Mouse (Mus musculus): ENCODE data around the gene Agmat. TPM values are rescaled to one million over a fixed set of nuclear protein-coding genes. Genes with fewer than 3 reads are reported as not detected.

Agmat gene
- polyA plus RNA-seq, 1 experiment from 2014 or later = not detected

- H3K36me3 ChIP-seq (ENCODE audit: control insufficient read depth, insufficient read depth, low read length) = no peaks in the 10 kb centered on the region
- H3K9me3 ChIP-seq (ENCODE audit: control insufficient read depth, low read length) = no peaks in the 10 kb centered on the region
- no peak for DNase-seq (ENCODE audit: low spot score)
- no peak overlapping the region for H3K27ac ChIP-seq (ENCODE audit: low read depth, low read length)
- no peak overlapping the region for H3K9ac ChIP-seq (ENCODE audit: low read length)
- no peaks in the 10 kb centered on the region for H3K27me3 ChIP-seq (ENCODE audit: control insufficient read depth, insufficient read depth, low read length)
- no peak for ATAC-seq (replicated peaks; ENCODE audit: low FRiP score)
- no peak overlapping the region for H3K4me3 ChIP-seq (ENCODE audit: low read depth, low read length)
- 91% methylated on average over 4 of the region's 4 CpGs for WGBS
- H3K4me1 ChIP-seq (replicated peaks; ENCODE audit: control insufficient read depth, insufficient read depth, low read length) = no peaks in the 10 kb centered on the region
- no peak overlapping the region for H3K4me2 ChIP-seq (ENCODE audit: low read depth, low read length, severe bottlenecking)
These were observed 4.1 kb upstream of the Agmat start for GRCm38 (mm10) chr4:141742381-141742780.

- Histone ChIP-seq H3K36me3 (ENCODE audit: control insufficient read depth, insufficient read depth, low read length) (no peaks in the 10 kb centered on the region), H3K27me3 (ENCODE audit: control insufficient read depth, insufficient read depth, low read length) (no peaks in the 10 kb centered on the region), H3K27ac (ENCODE audit: low read depth, low read length) (no peak overlapping the region), H3K9me3 (ENCODE audit: control insufficient read depth, low read length) (no peaks in the 10 kb centered on the region), H3K9ac (ENCODE audit: low read length) (no peak overlapping the region), H3K4me2 (ENCODE audit: low read depth, low read length, severe bottlenecking) (no peak overlapping the region), H3K4me3 (ENCODE audit: low read depth, low read length) (no peak overlapping the region), H3K4me1 (replicated peaks; ENCODE audit: control insufficient read depth, insufficient read depth, low read length) (no peaks in the 10 kb centered on the region)
- ATAC-seq (replicated peaks; ENCODE audit: low FRiP score) = no peak
- DNase-seq (ENCODE audit: low spot score) = no peak
- WGBS = 50% methylated on average over 11 of the region's 11 CpGs
These were observed 3.1 kb downstream of the Agmat start for GRCm38 (mm10) chr4:141749557-141749956.

GRCm38 (mm10) chr4:141750826-141751225 lies 4.4 kb downstream of the Agmat start:
- WGBS = 73% methylated on average over 3 of the region's 3 CpGs
- H3K9me3 ChIP-seq (ENCODE audit: control insufficient read depth, low read length) = no peaks in the 10 kb centered on the region
- DNase-seq (ENCODE audit: low spot score) = no peak
- H3K36me3 ChIP-seq (ENCODE audit: control insufficient read depth, insufficient read depth, low read length) = no peaks in the 10 kb centered on the region
- ATAC-seq (replicated peaks; ENCODE audit: low FRiP score) = no peak
- H3K27me3 ChIP-seq (ENCODE audit: control insufficient read depth, insufficient read depth, low read length) = no peaks in the 10 kb centered on the region
- no peak overlapping the region for H3K4me2 ChIP-seq (ENCODE audit: low read depth, low read length, severe bottlenecking)
- H3K4me1 ChIP-seq (replicated peaks; ENCODE audit: control insufficient read depth, insufficient read depth, low read length) = no peaks in the 10 kb centered on the region
- H3K9ac ChIP-seq (ENCODE audit: low read length) = no peak overlapping the region
- H3K27ac ChIP-seq (ENCODE audit: low read depth, low read length) = no peak overlapping the region
- no peak overlapping the region for H3K4me3 ChIP-seq (ENCODE audit: low read depth, low read length)

- Histone ChIP-seq H3K9ac (ENCODE audit: low read length) (no peak overlapping the region), H3K36me3 (ENCODE audit: control insufficient read depth, insufficient read depth, low read length) (no peaks in the 10 kb centered on the region), H3K27ac (ENCODE audit: low read depth, low read length) (no peak overlapping the region), H3K27me3 (ENCODE audit: control insufficient read depth, insufficient read depth, low read length) (no peaks in the 10 kb centered on the region), H3K9me3 (ENCODE audit: control insufficient read depth, low read length) (no peaks in the 10 kb centered on the region), H3K4me3 (ENCODE audit: low read depth, low read length) (no peak overlapping the region), H3K4me1 (replicated peaks; ENCODE audit: control insufficient read depth, insufficient read depth, low read length) (no peaks in the 10 kb centered on the region), H3K4me2 (ENCODE audit: low read depth, low read length, severe bottlenecking) (no peak overlapping the region)
- ATAC-seq (replicated peaks; ENCODE audit: low FRiP score) (no peak), DNase-seq (ENCODE audit: low spot score) (no peak)
- 54% methylated on average over 4 of the region's 4 CpGs for WGBS
These were observed 5.1 kb downstream of the Agmat start for GRCm38 (mm10) chr4:141751419-141752075.

GRCm38 (mm10) chr4:141752076-141752421 lies 5.6 kb downstream of the Agmat start:
- no peak overlapping the region for H3K4me2 ChIP-seq (ENCODE audit: low read depth, low read length, severe bottlenecking)
- ATAC-seq (replicated peaks; ENCODE audit: low FRiP score) = no peak
- no peak overlapping the region for H3K27ac ChIP-seq (ENCODE audit: low read depth, low read length)
- H3K9me3 ChIP-seq (ENCODE audit: control insufficient read depth, low read length) = no peaks in the 10 kb centered on the region
- H3K4me3 ChIP-seq (ENCODE audit: low read depth, low read length) = no peak overlapping the region
- H3K36me3 ChIP-seq (ENCODE audit: control insufficient read depth, insufficient read depth, low read length) = no peaks in the 10 kb centered on the region
- H3K4me1 ChIP-seq (replicated peaks; ENCODE audit: control insufficient read depth, insufficient read depth, low read length) = no peaks in the 10 kb centered on the region
- H3K27me3 ChIP-seq (ENCODE audit: control insufficient read depth, insufficient read depth, low read length) = no peaks in the 10 kb centered on the region
- 20% methylated on average over 4 of the region's 4 CpGs for WGBS
- no peak for DNase-seq (ENCODE audit: low spot score)
- no peak overlapping the region for H3K9ac ChIP-seq (ENCODE audit: low read length)

GRCm38 (mm10) chr4:141755375-141755930 lies 9.0 kb downstream of the Agmat start:
- Histone ChIP-seq H3K4me1 (replicated peaks; ENCODE audit: control insufficient read depth, insufficient read depth, low read length) (no peaks in the 10 kb centered on the region), H3K4me3 (ENCODE audit: low read depth, low read length) (no peak overlapping the region), H3K4me2 (ENCODE audit: low read depth, low read length, severe bottlenecking) (no peak overlapping the region), H3K9ac (ENCODE audit: low read length) (no peak overlapping the region), H3K36me3 (ENCODE audit: control insufficient read depth, insufficient read depth, low read length) (no peaks in the 10 kb centered on the region), H3K9me3 (ENCODE audit: control insufficient read depth, low read length) (no peaks in the 10 kb centered on the region), H3K27ac (ENCODE audit: low read depth, low read length) (no peak overlapping the region), H3K27me3 (ENCODE audit: control insufficient read depth, insufficient read depth, low read length) (no peaks in the 10 kb centered on the region)
- WGBS = 92% methylated on average over 19 of the region's 19 CpGs
- ATAC-seq (replicated peaks; ENCODE audit: low FRiP score) (no peak), DNase-seq (ENCODE audit: low spot score) (no peak)

- H3K4me2 ChIP-seq (ENCODE audit: low read depth, low read length, severe bottlenecking) = no peak overlapping the region
- 88% methylated on average over 3 of the region's 3 CpGs for WGBS
- H3K4me1 ChIP-seq (replicated peaks; ENCODE audit: control insufficient read depth, insufficient read depth, low read length) = no peaks in the 10 kb centered on the region
- H3K36me3 ChIP-seq (ENCODE audit: control insufficient read depth, insufficient read depth, low read length) = no peaks in the 10 kb centered on the region
- no peaks in the 10 kb centered on the region for H3K27me3 ChIP-seq (ENCODE audit: control insufficient read depth, insufficient read depth, low read length)
- no peaks in the 10 kb centered on the region for H3K9me3 ChIP-seq (ENCODE audit: control insufficient read depth, low read length)
- no peak for ATAC-seq (replicated peaks; ENCODE audit: low FRiP score)
- no peak for DNase-seq (ENCODE audit: low spot score)
- H3K4me3 ChIP-seq (ENCODE audit: low read depth, low read length) = no peak overlapping the region
- H3K9ac ChIP-seq (ENCODE audit: low read length) = no peak overlapping the region
- H3K27ac ChIP-seq (ENCODE audit: low read depth, low read length) = no peak overlapping the region
These were observed 10.7 kb downstream of the Agmat start for GRCm38 (mm10) chr4:141757124-141757523.

- H3K9me3 ChIP-seq (ENCODE audit: control insufficient read depth, low read length) = no peaks in the 10 kb centered on the region
- no peak for ATAC-seq (replicated peaks; ENCODE audit: low FRiP score)
- 72% methylated on average over 6 of the region's 6 CpGs for WGBS
These were observed 12.5 kb downstream of the Agmat start for GRCm38 (mm10) chr4:141758874-141759542.

GRCm38 (mm10) chr4:141760942-141761341 lies 14.5 kb downstream of the Agmat start:
- Histone ChIP-seq H3K4me2 (ENCODE audit: low read depth, low read length, severe bottlenecking) (no peak overlapping the region), H3K9me3 (ENCODE audit: control insufficient read depth, low read length) (no peaks in the 10 kb centered on the region), H3K27ac (ENCODE audit: low read depth, low read length) (no peak overlapping the region), H3K4me3 (ENCODE audit: low read depth, low read length) (no peak overlapping the region), H3K9ac (ENCODE audit: low read length) (no peak overlapping the region), H3K36me3 (ENCODE audit: control insufficient read depth, insufficient read depth, low read length) (peaks cover 3% of the 10 kb centered on the region; the same call in 1 of the 2 replicates), H3K27me3 (ENCODE audit: control insufficient read depth, insufficient read depth, low read length) (no peaks in the 10 kb centered on the region), H3K4me1 (replicated peaks; ENCODE audit: control insufficient read depth, insufficient read depth, low read length) (no peaks in the 10 kb centered on the region)
- DNase-seq (ENCODE audit: low spot score) = no peak
- WGBS = 85% methylated on average over 4 of the region's 4 CpGs
- ATAC-seq (replicated peaks; ENCODE audit: low FRiP score) = no peak

More at GRCm38 (mm10) chr4:141758874-141759542, 12.5 kb downstream of the Agmat start:
- Histone ChIP-seq H3K4me2 (ENCODE audit: low read depth, low read length, severe bottlenecking) (no peak overlapping the region), H3K9ac (ENCODE audit: low read length) (no peak overlapping the region), H3K27ac (ENCODE audit: low read depth, low read length) (no peak overlapping the region), H3K36me3 (ENCODE audit: control insufficient read depth, insufficient read depth, low read length) (peaks cover 3% of the 10 kb centered on the region; the same call in 1 of the 2 replicates), H3K4me1 (replicated peaks; ENCODE audit: control insufficient read depth, insufficient read depth, low read length) (no peaks in the 10 kb centered on the region), H3K27me3 (ENCODE audit: control insufficient read depth, insufficient read depth, low read length) (no peaks in the 10 kb centered on the region), H3K4me3 (ENCODE audit: low read depth, low read length) (no peak overlapping the region)
- DNase-seq (ENCODE audit: low spot score) = no peak
